Mouse (Mus musculus) testis, adult 2 months (tissue): Measurements from ENCODE around the gene Rtn4rl1.

Source experiments
- CTCF ChIP-seq: fragments of 200-500 bp; IDR thresholded peaks from 2 replicates; pipeline ENCODE4 v1.5.1; 2012; ENCODE audit warnings: low read depth, mild to moderate bottlenecking, inconsistent platforms, low read length, moderate library complexity; ENCODE audit not compliant: control insufficient read depth, insufficient read depth, insufficient replicate concordance
- POLR2A ChIP-seq: fragments of 200-500 bp; IDR thresholded peaks from 2 replicates; pipeline ENCODE4 v1.6.1; 2012; ENCODE audit warnings: low read depth, mild to moderate bottlenecking, inconsistent platforms, low read length, moderate library complexity; ENCODE audit not compliant: control insufficient read depth

GRCm38 (mm10) chr11:75261730-75262129 is 68.1 kb downstream of the Rtn4rl1 start:
- TF ChIP-seq CTCF = no peak
- no peak for TF ChIP-seq POLR2A
